Mouse (Mus musculus): ENCODE measurements around the gene Gas8.
A peak's percentile ranks its signal among the peaks of the same experiment; 100 is the strongest.

DNA sequence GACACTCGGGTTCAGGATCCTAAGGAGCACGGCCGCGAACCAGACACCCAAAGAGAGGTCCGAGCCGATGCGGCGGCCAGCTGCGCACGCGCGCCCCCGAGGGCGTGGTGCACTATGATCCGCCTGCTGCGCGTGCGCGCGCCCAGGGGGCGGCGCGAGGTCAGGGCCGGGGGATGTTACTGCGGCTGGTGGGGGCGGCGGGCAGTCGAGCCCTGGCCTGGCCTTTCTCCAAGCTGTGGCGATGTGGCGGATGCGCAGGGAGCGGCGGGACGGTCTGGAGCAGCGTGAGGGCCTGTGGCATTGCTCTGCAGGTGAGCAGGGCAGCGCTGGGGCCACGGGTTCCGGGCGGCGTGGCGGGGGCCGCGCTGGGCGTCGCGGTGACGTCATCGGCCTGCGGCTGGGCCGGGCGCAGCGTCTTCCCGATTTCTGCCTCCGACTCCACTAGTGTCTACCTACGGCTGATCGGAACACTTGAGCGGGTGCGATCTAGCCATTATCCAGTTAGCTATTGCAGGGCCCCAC lies 40.8 kb upstream of the Gas8 start, which contains the start of gene Afg3l1:
- no peak for TF ChIP-seq CTCF (IDR thresholded peaks at IDR 0.05; ENCODE audit: borderline replicate concordance, insufficient read depth, low read depth, low read length)
- peak; percentile 74 for TF ChIP-seq POLR2A (IDR thresholded peaks at IDR 0.05; ENCODE audit: borderline replicate concordance, insufficient read depth, low read length)

All from cerebellum, adult 2 months (tissue).